Mouse (Mus musculus) liver, embryonic 12.5 days (tissue): ENCODE measurements around the gene Kif26b. TPM values are rescaled to one million over a fixed set of nuclear protein-coding genes. Genes with fewer than 3 reads are reported as not detected.

Source experiments
- ATAC-seq: fragments of 200-750 bp; cut with Nextera tagmentation; 2 replicates; pipeline ENCODE4 v1.8.0; 2017; ENCODE audit warnings: moderate number of reproducible peaks, mild to moderate bottlenecking, moderate library complexity
- H3K27ac ChIP-seq: fragments of 300-500 bp; sonication (generic); 2 replicates; pipeline ENCODE4 v1.5.1; 2016; ENCODE audit warnings: mild to moderate bottlenecking
- H3K27me3 ChIP-seq: fragments of 300-500 bp; sonication (generic); replicated peaks from 2 replicates; pipeline ENCODE4 v1.6.1; 2016; ENCODE audit warnings: mild to moderate bottlenecking, moderate library complexity
- H3K36me3 ChIP-seq: fragments of 300-500 bp; sonication (generic); 2 replicates; pipeline ENCODE4 v1.6.1; 2016; ENCODE audit warnings: mild to moderate bottlenecking, moderate library complexity
- H3K4me1 ChIP-seq: fragments of 300-500 bp; sonication (generic); 2 replicates; pipeline ENCODE4 v1.6.1; 2016
- H3K4me2 ChIP-seq: fragments of 300-500 bp; sonication (generic); 2 replicates; pipeline ENCODE4 v1.6.1; 2016; ENCODE audit warnings: mild to moderate bottlenecking, moderate library complexity
- H3K4me3 ChIP-seq: fragments of 300-500 bp; sonication (generic); 2 replicates; pipeline ENCODE4 v1.5.1; 2016; ENCODE audit warnings: mild to moderate bottlenecking, moderate library complexity
- H3K9ac ChIP-seq: fragments of 300-500 bp; sonication (generic); 2 replicates; pipeline ENCODE4 v1.6.1; 2016; ENCODE audit warnings: mild to moderate bottlenecking, moderate library complexity
- H3K9me3 ChIP-seq: fragments of 300-500 bp; sonication (generic); replicated peaks from 2 replicates; pipeline ENCODE4 v1.6.1; 2016; ENCODE audit warnings: mild to moderate bottlenecking, moderate library complexity
- WGBS: fragments of 180-500 bp; shearing (Covaris S2); methylation state at CpG from one replicate; pipeline ENCODE4 v1.1.7; 2016; ENCODE audit not compliant: insufficient replicate concordance; 5-methylcytosine and 5-hydroxymethylcytosine counted together
- polyA plus RNA-seq: library from polyadenylated mRNA; unstranded; fragments of >200 nt; fragmentation: Nextera tagmentation; extraction: Ambion mirVana; gene quantifications from 2 replicates; pipeline ENCODE4 v1.2.1, GENCODE M21; 2016

The Kif26b gene
- polyA plus RNA-seq, 1 experiment from 2014 or later = 0.67 TPM

GRCm38 (mm10) chr1:178784043-178784442 is 255.1 kb downstream of the Kif26b start:
- no peak overlapping the region for H3K27ac ChIP-seq
- H3K4me2 ChIP-seq = no peak overlapping the region
- no peaks in the 10 kb centered on the region for H3K36me3 ChIP-seq
- H3K9ac ChIP-seq = no peak overlapping the region
- H3K27me3 ChIP-seq = no peaks in the 10 kb centered on the region
- H3K4me3 ChIP-seq = no peak overlapping the region
- 92% methylated on average over 6 of the region's 6 CpGs for WGBS
- H3K9me3 ChIP-seq = no peaks in the 10 kb centered on the region
- peak; percentile 85 for ATAC-seq
- peaks cover 11% of the 10 kb centered on the region for H3K4me1 ChIP-seq

GRCm38 (mm10) chr1:178791266-178791665 is 262.3 kb downstream of the Kif26b start:
- Histone ChIP-seq H3K9ac (no peak overlapping the region), H3K9me3 (no peaks in the 10 kb centered on the region), H3K4me1 (no peaks in the 10 kb centered on the region), H3K4me2 (no peak overlapping the region), H3K27ac (no peak overlapping the region), H3K36me3 (no peaks in the 10 kb centered on the region), H3K27me3 (no peaks in the 10 kb centered on the region), H3K4me3 (no peak overlapping the region)
- WGBS = 33% methylated on average over 1 of the region's 1 CpGs
- no peak for ATAC-seq

- Histone ChIP-seq H3K4me3 (no peak overlapping the region), H3K9ac (no peak overlapping the region), H3K4me2 (no peak overlapping the region), H3K27me3 (no peaks in the 10 kb centered on the region; the same call in 1 of the 2 replicates), H3K27ac (no peak overlapping the region), H3K4me1 (peaks cover 2% of the 10 kb centered on the region; the same call in 1 of the 2 replicates), H3K36me3 (no peaks in the 10 kb centered on the region), H3K9me3 (no peaks in the 10 kb centered on the region)
- 72% methylated on average over 5 of the region's 5 CpGs for WGBS
- ATAC-seq = no peak
Observed at GRCm38 (mm10) chr1:178792726-178793125, 263.8 kb downstream of the Kif26b start.

GRCm38 (mm10) chr1:178794866-178795265 is 265.9 kb downstream of the Kif26b start:
- Histone ChIP-seq H3K4me2 (no peak overlapping the region), H3K27ac (no peak overlapping the region), H3K4me1 (peaks cover 12% of the 10 kb centered on the region), H3K4me3 (no peak overlapping the region), H3K27me3 (peaks cover 10% of the 10 kb centered on the region), H3K9me3 (no peaks in the 10 kb centered on the region), H3K36me3 (no peaks in the 10 kb centered on the region), H3K9ac (no peak overlapping the region)
- 78% methylated on average over 7 of the region's 7 CpGs for WGBS
- no peak for ATAC-seq

- peaks cover 13% of the 10 kb centered on the region for H3K27me3 ChIP-seq
- no peak overlapping the region for H3K9ac ChIP-seq
- H3K4me3 ChIP-seq = no peak overlapping the region
- H3K4me1 ChIP-seq = peaks cover 12% of the 10 kb centered on the region
- no peaks in the 10 kb centered on the region for H3K36me3 ChIP-seq
- WGBS = 84% methylated on average over 2 of the region's 2 CpGs
- H3K27ac ChIP-seq = no peak overlapping the region
- no peak for ATAC-seq
- H3K9me3 ChIP-seq = no peaks in the 10 kb centered on the region
- no peak overlapping the region for H3K4me2 ChIP-seq
Observed at GRCm38 (mm10) chr1:178797388-178797787, 268.5 kb downstream of the Kif26b start.

- H3K4me1 ChIP-seq = peaks cover 12% of the 10 kb centered on the region
Observed at GRCm38 (mm10) chr1:178798333-178798732, 269.4 kb downstream of the Kif26b start.

GRCm38 (mm10) chr1:178798886-178799285 is 270.0 kb downstream of the Kif26b start:
- Histone ChIP-seq H3K27ac (no peak overlapping the region), H3K9ac (no peak overlapping the region), H3K4me3 (no peak overlapping the region), H3K4me1 (peaks cover 12% of the 10 kb centered on the region), H3K27me3 (peaks cover 20% of the 10 kb centered on the region), H3K9me3 (no peaks in the 10 kb centered on the region), H3K36me3 (no peaks in the 10 kb centered on the region), H3K4me2 (0 out of 2 replicates have a peak overlapping the region, but pooled peaks have one; percentile 28)
- no peak for ATAC-seq
- WGBS = 66% methylated on average over 8 of the region's 8 CpGs

More at GRCm38 (mm10) chr1:178798333-178798732, 269.4 kb downstream of the Kif26b start:
- Histone ChIP-seq H3K4me2 (peak overlapping the region; percentile 28), H3K9me3 (no peaks in the 10 kb centered on the region), H3K27ac (no peak overlapping the region), H3K4me3 (no peak overlapping the region), H3K36me3 (no peaks in the 10 kb centered on the region), H3K9ac (no peak overlapping the region), H3K27me3 (peaks cover 20% of the 10 kb centered on the region)
- WGBS = 7% methylated on average over 5 of the region's 5 CpGs
- peak; percentile 76 for ATAC-seq

GRCm38 (mm10) chr1:178799836-178800552 is 271.1 kb downstream of the Kif26b start:
- Histone ChIP-seq H3K27ac (no peak overlapping the region), H3K4me3 (no peak overlapping the region), H3K9me3 (no peaks in the 10 kb centered on the region), H3K4me1 (peaks cover 12% of the 10 kb centered on the region), H3K4me2 (no peak overlapping the region), H3K36me3 (no peaks in the 10 kb centered on the region), H3K27me3 (peaks cover 20% of the 10 kb centered on the region), H3K9ac (no peak overlapping the region)
- 65% methylated on average over 11 of the region's 11 CpGs for WGBS
- no peak for ATAC-seq

GRCm38 (mm10) chr1:178803155-178803554 is 274.2 kb downstream of the Kif26b start:
- no peak for ATAC-seq
- Histone ChIP-seq H3K9me3 (no peaks in the 10 kb centered on the region), H3K9ac (no peak overlapping the region), H3K27ac (no peak overlapping the region), H3K4me2 (no peak overlapping the region), H3K27me3 (peaks cover 20% of the 10 kb centered on the region), H3K4me3 (no peak overlapping the region), H3K36me3 (no peaks in the 10 kb centered on the region), H3K4me1 (peaks cover 7% of the 10 kb centered on the region)
- WGBS = 44% methylated on average over 3 of the region's 3 CpGs

GRCm38 (mm10) chr1:178817476-178817875 is 288.6 kb downstream of the Kif26b start:
- no peaks in the 10 kb centered on the region for H3K4me1 ChIP-seq
- H3K36me3 ChIP-seq = no peaks in the 10 kb centered on the region
- no peak overlapping the region for H3K27ac ChIP-seq
- 60% methylated on average over 6 of the region's 6 CpGs for WGBS
- no peak overlapping the region for H3K4me2 ChIP-seq
- ATAC-seq = no peak
- no peak overlapping the region for H3K9ac ChIP-seq
- H3K27me3 ChIP-seq = no peaks in the 10 kb centered on the region
- no peak overlapping the region for H3K4me3 ChIP-seq
- H3K9me3 ChIP-seq = no peaks in the 10 kb centered on the region

GRCm38 (mm10) chr1:178819060-178819459 is 290.1 kb downstream of the Kif26b start:
- WGBS = 72% methylated on average over 7 of the region's 7 CpGs
- no peaks in the 10 kb centered on the region for H3K9me3 ChIP-seq
- H3K9ac ChIP-seq = no peak overlapping the region
- no peak overlapping the region for H3K4me3 ChIP-seq
- H3K27ac ChIP-seq = no peak overlapping the region
- no peak overlapping the region for H3K4me2 ChIP-seq
- H3K27me3 ChIP-seq = no peaks in the 10 kb centered on the region
- H3K36me3 ChIP-seq = no peaks in the 10 kb centered on the region
- ATAC-seq = no peak
- H3K4me1 ChIP-seq = no peaks in the 10 kb centered on the region

GRCm38 (mm10) chr1:178820079-178820478 is 291.2 kb downstream of the Kif26b start:
- ATAC-seq = no peak
- 62% methylated on average over 3 of the region's 3 CpGs for WGBS
- no peaks in the 10 kb centered on the region for H3K27me3 ChIP-seq
- no peak overlapping the region for H3K27ac ChIP-seq
- H3K4me1 ChIP-seq = no peaks in the 10 kb centered on the region
- H3K36me3 ChIP-seq = no peaks in the 10 kb centered on the region
- H3K4me2 ChIP-seq = no peak overlapping the region
- no peak overlapping the region for H3K9ac ChIP-seq
- H3K4me3 ChIP-seq = no peak overlapping the region
- H3K9me3 ChIP-seq = no peaks in the 10 kb centered on the region
